Mouse (Mus musculus) embryonic facial prominence, embryonic 11.5 days (tissue): ENCODE results near the gene Hspbp1. TPM values are rescaled to one million over a fixed set of nuclear protein-coding genes. Genes with fewer than 3 reads are reported as not detected.

Source experiments
- ATAC-seq: fragments of 200-750 bp; cut with Nextera tagmentation; replicated peaks from 2 replicates; pipeline ENCODE4 v1.8.0; 2017; ENCODE audit warnings: low read depth; ENCODE audit not compliant: insufficient number of reproducible peaks, low FRiP score, low TSS enrichment
- DNase-seq: peaks from one replicate; pipeline ENCODE4 v3.0.0-alpha.2; 2015; ENCODE audit warnings: low spot score
- H3K27ac ChIP-seq: fragments of 300-500 bp; sonication (generic); replicated peaks from 2 replicates; pipeline ENCODE4 v1.5.1; 2014; ENCODE audit warnings: mild to moderate bottlenecking, low read depth, low read length, control low read depth
- H3K27me3 ChIP-seq: fragments of 300-500 bp; sonication (generic); 2 replicates; pipeline ENCODE4 v1.6.1; 2014; ENCODE audit warnings: mild to moderate bottlenecking, low read length, moderate library complexity, mixed read lengths; ENCODE audit not compliant: control insufficient read depth, insufficient read depth
- H3K36me3 ChIP-seq: fragments of 300-500 bp; sonication (generic); replicated peaks from 2 replicates; pipeline ENCODE4 v1.6.1; 2014; ENCODE audit warnings: low read depth, mild to moderate bottlenecking, low read length, moderate library complexity, mixed read lengths; ENCODE audit not compliant: control insufficient read depth, insufficient read depth
- H3K4me1 ChIP-seq: fragments of 300-500 bp; sonication (generic); 2 replicates; pipeline ENCODE4 v1.6.1; 2014; ENCODE audit warnings: low read length, mixed read lengths; ENCODE audit not compliant: control insufficient read depth, insufficient read depth
- H3K4me2 ChIP-seq: fragments of 300-500 bp; sonication (generic); 2 replicates; pipeline ENCODE4 v1.6.1; 2014; ENCODE audit warnings: low read depth, mild to moderate bottlenecking, control low read depth, low read length, moderate library complexity
- H3K4me3 ChIP-seq: fragments of 300-500 bp; sonication (generic); 2 replicates; pipeline ENCODE4 v1.5.1; 2014; ENCODE audit warnings: low read depth, low read length, control low read depth
- H3K9ac ChIP-seq: fragments of 300-500 bp; sonication (generic); replicated peaks from 2 replicates; pipeline ENCODE4 v1.6.1; 2014; ENCODE audit warnings: mild to moderate bottlenecking, control low read depth, low read length
- H3K9me3 ChIP-seq: fragments of 300-500 bp; sonication (generic); replicated peaks from 2 replicates; pipeline ENCODE4 v1.6.1; 2016; ENCODE audit warnings: mild to moderate bottlenecking, low read length, inconsistent platforms, mixed read lengths; ENCODE audit not compliant: control insufficient read depth
- WGBS: fragments of 180-500 bp; shearing (Covaris S2); extraction: QIAGEN DNeasy Blood & Tissue Kit; methylation state at CpG from one replicate; pipeline ENCODE4 v1.1.7; 2014; 5-methylcytosine and 5-hydroxymethylcytosine counted together
- polyA plus RNA-seq: library from polyadenylated mRNA; unstranded; fragments of >200 nt; fragmentation: Nextera tagmentation; extraction: Ambion mirVana; gene quantifications from 2 replicates; pipeline ENCODE4 v1.2.1, GENCODE M21; 2014

Gene Hspbp1
- 102 and 104 TPM in 2 replicates for polyA plus RNA-seq

GRCm38 (mm10) chr7:4684632-4685417 is at the start of gene Hspbp1:
TSS of gene Hspbp1 (minus strand) at chr7:4685068.
- peak; percentile 99 for ATAC-seq
- Histone ChIP-seq H3K27me3 (no peaks in the 10 kb centered on the region), H3K9ac (peak within 1 kb of the TSS; percentile 53), H3K9me3 (no peaks in the 10 kb centered on the region), H3K4me2 (peak within 1 kb of the TSS; percentile 77), H3K27ac (0 out of 2 replicates have a peak within 1 kb of the TSS, but pooled peaks have one; percentile 38), H3K4me3 (peak within 1 kb of the TSS; percentile 53), H3K36me3 (peaks cover 3% of the 10 kb centered on the region), H3K4me1 (no peaks in the 10 kb centered on the region)
- peak; percentile 97 for DNase-seq
- under 1% methylated on average over 32 of the region's 32 CpGs for WGBS

- H3K27me3 ChIP-seq = no peaks in the 10 kb centered on the region
- H3K4me3 ChIP-seq = no peak overlapping the region
- WGBS = 66% methylated on average over 6 of the region's 6 CpGs
- H3K9ac ChIP-seq = no peak overlapping the region
- H3K4me2 ChIP-seq = no peak overlapping the region
- no peaks in the 10 kb centered on the region for H3K36me3 ChIP-seq
- H3K4me1 ChIP-seq = no peaks in the 10 kb centered on the region
- no peak for ATAC-seq
- no peak for DNase-seq
- H3K27ac ChIP-seq = no peak overlapping the region
- no peaks in the 10 kb centered on the region for H3K9me3 ChIP-seq
These were observed 48.1 kb upstream of the Hspbp1 start for GRCm38 (mm10) chr7:4732968-4733392.

GRCm38 (mm10) chr7:4731090-4731489 is 46.2 kb upstream of the Hspbp1 start:
- Histone ChIP-seq H3K4me3 (no peak overlapping the region), H3K9ac (no peak overlapping the region), H3K27me3 (no peaks in the 10 kb centered on the region), H3K4me2 (no peak overlapping the region), H3K36me3 (no peaks in the 10 kb centered on the region), H3K4me1 (no peaks in the 10 kb centered on the region), H3K27ac (no peak overlapping the region), H3K9me3 (no peaks in the 10 kb centered on the region)
- WGBS = 86% methylated on average over 5 of the region's 5 CpGs
- DNase-seq = no peak
- no peak for ATAC-seq

- no peak for ATAC-seq
- 83% methylated on average over 7 of the region's 7 CpGs for WGBS
- H3K27me3 ChIP-seq = no peaks in the 10 kb centered on the region
- no peaks in the 10 kb centered on the region for H3K9me3 ChIP-seq
- no peaks in the 10 kb centered on the region for H3K36me3 ChIP-seq
- H3K4me3 ChIP-seq = no peak within 1 kb of the TSS
- no peak within 1 kb of the TSS for H3K27ac ChIP-seq
- no peak within 1 kb of the TSS for H3K9ac ChIP-seq
- no peaks in the 10 kb centered on the region for H3K4me1 ChIP-seq
- H3K4me2 ChIP-seq = no peak within 1 kb of the TSS
- DNase-seq = no peak
These were observed 40.3 kb upstream of the Hspbp1 start, which contains the start of gene Tmem150b for GRCm38 (mm10) chr7:4725169-4725568. TSS of gene Tmem150b (minus strand) at chr7:4725249.

- DNase-seq = no peak
- no peak for ATAC-seq
These were observed 39.5 kb upstream of the Hspbp1 start for GRCm38 (mm10) chr7:4724359-4724758.

GRCm38 (mm10) chr7:4723508-4723907 is 38.6 kb upstream of the Hspbp1 start:
- no peaks in the 10 kb centered on the region for H3K27me3 ChIP-seq
- ATAC-seq (no peak), DNase-seq (peak; percentile 45)
- 37% methylated on average over 12 of the region's 12 CpGs for WGBS
- H3K9me3 ChIP-seq = no peaks in the 10 kb centered on the region
- 0 out of 2 replicates have a peak overlapping the region, but pooled peaks have one; percentile 12 for H3K4me3 ChIP-seq
- H3K27ac ChIP-seq = no peak overlapping the region
- no peaks in the 10 kb centered on the region for H3K4me1 ChIP-seq
- H3K9ac ChIP-seq = no peak overlapping the region
- H3K36me3 ChIP-seq = no peaks in the 10 kb centered on the region
- peak overlapping the region; percentile 25; the same call in 1 of the 2 replicates for H3K4me2 ChIP-seq

More at GRCm38 (mm10) chr7:4724359-4724758, 39.5 kb upstream of the Hspbp1 start:
- Histone ChIP-seq H3K9ac (no peak overlapping the region), H3K27ac (no peak overlapping the region), H3K4me1 (no peaks in the 10 kb centered on the region), H3K27me3 (no peaks in the 10 kb centered on the region), H3K9me3 (no peaks in the 10 kb centered on the region), H3K4me2 (no peak overlapping the region), H3K4me3 (no peak overlapping the region), H3K36me3 (no peaks in the 10 kb centered on the region)
- 79% methylated on average over 3 of the region's 3 CpGs for WGBS

- Histone ChIP-seq H3K9me3 (no peaks in the 10 kb centered on the region), H3K36me3 (no peaks in the 10 kb centered on the region; the same call in none of the 2 replicates), H3K27me3 (no peaks in the 10 kb centered on the region), H3K9ac (no peak overlapping the region), H3K4me1 (no peaks in the 10 kb centered on the region), H3K27ac (no peak overlapping the region), H3K4me3 (no peak overlapping the region), H3K4me2 (no peak overlapping the region)
- no peak for ATAC-seq
- no peak for DNase-seq
- WGBS = 92% methylated on average over 3 of the region's 3 CpGs
These were observed 34.4 kb upstream of the Hspbp1 start for GRCm38 (mm10) chr7:4719276-4719675.

GRCm38 (mm10) chr7:4716955-4717354 is 32.1 kb upstream of the Hspbp1 start:
- Histone ChIP-seq H3K9ac (no peak overlapping the region), H3K27ac (no peak overlapping the region), H3K4me1 (no peaks in the 10 kb centered on the region), H3K36me3 (peaks cover 6% of the 10 kb centered on the region), H3K9me3 (no peaks in the 10 kb centered on the region), H3K4me3 (no peak overlapping the region), H3K27me3 (no peaks in the 10 kb centered on the region), H3K4me2 (no peak overlapping the region)
- ATAC-seq = no peak
- WGBS = 74% methylated on average over 6 of the region's 6 CpGs
- no peak for DNase-seq
